Mouse (Mus musculus): ENCODE data around the gene Ndrg3.

DNA sequence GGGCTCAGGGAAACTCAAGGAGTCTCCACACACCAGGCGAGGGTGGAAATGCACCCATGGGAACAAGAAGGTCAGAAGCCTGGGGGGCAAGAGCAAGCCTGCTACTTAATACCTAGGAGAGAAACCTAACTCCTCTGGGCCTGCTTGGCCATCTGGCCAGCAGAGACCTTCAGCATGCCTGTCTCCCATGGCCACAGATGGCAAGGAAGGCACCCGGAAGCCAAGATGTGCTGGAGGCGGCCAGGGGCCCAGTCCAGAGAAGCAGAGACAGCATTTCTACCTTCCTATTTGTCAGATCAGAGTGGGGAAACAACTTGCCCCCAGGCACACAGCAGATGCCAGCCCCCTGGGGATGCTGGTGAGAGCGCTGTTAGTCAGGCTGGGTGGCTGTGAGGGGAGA lies 36.4 kb upstream of the Ndrg3 start:
- TF ChIP-seq CTCF (IDR thresholded peaks at IDR 0.05) = no peak
- no peak for TF ChIP-seq POLR2A (IDR thresholded peaks at IDR 0.05; ENCODE audit: insufficient read depth, low read depth, low read length)
- TF ChIP-seq EP300 (IDR thresholded peaks at IDR 0.05; ENCODE audit: insufficient read depth, low read depth, low read length) = no peak
